Mouse (Mus musculus): Measurements from ENCODE around the gene Spock2. TPM values are rescaled to one million over a fixed set of nuclear protein-coding genes. Genes with fewer than 3 reads are reported as not detected.

The Spock2 gene
- polyA plus RNA-seq, 1 experiment: 1.7 TPM

GRCm38 (mm10) chr10:60095558-60095957, 10.5 kb upstream of the Spock2 start:
- no peaks in the 10 kb centered on the region for H3K4me1 ChIP-seq (ENCODE audit: control insufficient read depth, insufficient read depth, insufficient read length, low read length)
- no peak overlapping the region for H3K27ac ChIP-seq (replicated peaks; ENCODE audit: low read depth, low read length)
- H3K4me3 ChIP-seq (ENCODE audit: insufficient read depth, low read depth, low read length): no peak overlapping the region

- Histone ChIP-seq H3K4me3 (ENCODE audit: insufficient read depth, low read depth, low read length) (no peak overlapping the region), H3K4me1 (ENCODE audit: control insufficient read depth, insufficient read depth, insufficient read length, low read length) (no peaks in the 10 kb centered on the region), H3K27ac (replicated peaks; ENCODE audit: low read depth, low read length) (no peak overlapping the region)
Measured at GRCm38 (mm10) chr10:60096302-60096701, 9.7 kb upstream of the Spock2 start.

- Histone ChIP-seq H3K4me1 (ENCODE audit: control insufficient read depth, insufficient read depth, insufficient read length, low read length) (no peaks in the 10 kb centered on the region), H3K4me3 (ENCODE audit: insufficient read depth, low read depth, low read length) (no peak overlapping the region), H3K27ac (replicated peaks; ENCODE audit: low read depth, low read length) (no peak overlapping the region)
Measured at GRCm38 (mm10) chr10:60097146-60097545, 8.9 kb upstream of the Spock2 start.

GRCm38 (mm10) chr10:60097774-60098173, 8.2 kb upstream of the Spock2 start:
- Histone ChIP-seq H3K27ac (replicated peaks; ENCODE audit: low read depth, low read length) (no peak overlapping the region), H3K4me1 (ENCODE audit: control insufficient read depth, insufficient read depth, insufficient read length, low read length) (no peaks in the 10 kb centered on the region), H3K4me3 (ENCODE audit: insufficient read depth, low read depth, low read length) (no peak overlapping the region)

GRCm38 (mm10) chr10:60105391-60106145, 451 bp upstream of the Spock2 start:
- Histone ChIP-seq H3K4me3 (ENCODE audit: insufficient read depth, low read depth, low read length) (no peak overlapping the region), H3K4me1 (ENCODE audit: control insufficient read depth, insufficient read depth, insufficient read length, low read length) (no peaks in the 10 kb centered on the region; the same call in 1 of the 2 replicates), H3K27ac (replicated peaks; ENCODE audit: low read depth, low read length) (no peak overlapping the region)

- Histone ChIP-seq H3K4me1 (ENCODE audit: control insufficient read depth, insufficient read depth, insufficient read length, low read length) (no peaks in the 10 kb centered on the region; the same call in 1 of the 2 replicates), H3K4me3 (ENCODE audit: insufficient read depth, low read depth, low read length) (peak overlapping the region; percentile 53), H3K27ac (replicated peaks; ENCODE audit: low read depth, low read length) (no peak overlapping the region)
Measured at GRCm38 (mm10) chr10:60106531-60107186, 640 bp downstream of the Spock2 start.

- H3K27ac ChIP-seq (replicated peaks; ENCODE audit: low read depth, low read length): no peak overlapping the region
- H3K4me1 ChIP-seq (ENCODE audit: control insufficient read depth, insufficient read depth, insufficient read length, low read length): no peaks in the 10 kb centered on the region; the same call in 1 of the 2 replicates
- peak overlapping the region; percentile 53 for H3K4me3 ChIP-seq (ENCODE audit: insufficient read depth, low read depth, low read length)
Measured at GRCm38 (mm10) chr10:60107448-60107847, 1.4 kb downstream of the Spock2 start.

GRCm38 (mm10) chr10:60108321-60109111, 2.5 kb downstream of the Spock2 start:
- H3K4me3 ChIP-seq (ENCODE audit: insufficient read depth, low read depth, low read length): no peak overlapping the region
- H3K4me1 ChIP-seq (ENCODE audit: control insufficient read depth, insufficient read depth, insufficient read length, low read length): no peaks in the 10 kb centered on the region; the same call in 1 of the 2 replicates
- H3K27ac ChIP-seq (replicated peaks; ENCODE audit: low read depth, low read length): no peak overlapping the region

GRCm38 (mm10) chr10:60109336-60109735, 3.3 kb downstream of the Spock2 start:
- no peaks in the 10 kb centered on the region; the same call in 1 of the 2 replicates for H3K4me1 ChIP-seq (ENCODE audit: control insufficient read depth, insufficient read depth, insufficient read length, low read length)
- H3K4me3 ChIP-seq (ENCODE audit: insufficient read depth, low read depth, low read length): no peak overlapping the region
- no peak overlapping the region for H3K27ac ChIP-seq (replicated peaks; ENCODE audit: low read depth, low read length)

GRCm38 (mm10) chr10:60109989-60110388, 4.0 kb downstream of the Spock2 start:
- no peak overlapping the region for H3K4me3 ChIP-seq (ENCODE audit: insufficient read depth, low read depth, low read length)
- H3K4me1 ChIP-seq (ENCODE audit: control insufficient read depth, insufficient read depth, insufficient read length, low read length): no peaks in the 10 kb centered on the region; the same call in 1 of the 2 replicates
- H3K27ac ChIP-seq (replicated peaks; ENCODE audit: low read depth, low read length): no peak overlapping the region

GRCm38 (mm10) chr10:60110908-60111475, 5.0 kb downstream of the Spock2 start:
- no peak overlapping the region for H3K27ac ChIP-seq (replicated peaks; ENCODE audit: low read depth, low read length)
- H3K4me1 ChIP-seq (ENCODE audit: control insufficient read depth, insufficient read depth, insufficient read length, low read length): no peaks in the 10 kb centered on the region; the same call in 1 of the 2 replicates
- H3K4me3 ChIP-seq (ENCODE audit: insufficient read depth, low read depth, low read length): no peak overlapping the region

- Histone ChIP-seq H3K4me1 (ENCODE audit: control insufficient read depth, insufficient read depth, insufficient read length, low read length) (no peaks in the 10 kb centered on the region), H3K4me3 (ENCODE audit: insufficient read depth, low read depth, low read length) (no peak overlapping the region), H3K27ac (replicated peaks; ENCODE audit: low read depth, low read length) (no peak overlapping the region)
Measured at GRCm38 (mm10) chr10:60113965-60114690, 8.1 kb downstream of the Spock2 start.

- no peak overlapping the region for H3K27ac ChIP-seq (replicated peaks; ENCODE audit: low read depth, low read length)
- H3K4me3 ChIP-seq (ENCODE audit: insufficient read depth, low read depth, low read length): no peak overlapping the region
Measured at GRCm38 (mm10) chr10:60115345-60116185, 9.5 kb downstream of the Spock2 start.

GRCm38 (mm10) chr10:60116997-60117396, 11.0 kb downstream of the Spock2 start:
- H3K4me3 ChIP-seq (ENCODE audit: insufficient read depth, low read depth, low read length): no peak overlapping the region

More at GRCm38 (mm10) chr10:60115345-60116185, 9.5 kb downstream of the Spock2 start:
- no peaks in the 10 kb centered on the region for H3K4me1 ChIP-seq (ENCODE audit: control insufficient read depth, insufficient read depth, insufficient read length, low read length)

More at GRCm38 (mm10) chr10:60116997-60117396, 11.0 kb downstream of the Spock2 start:
- Histone ChIP-seq H3K4me1 (ENCODE audit: control insufficient read depth, insufficient read depth, insufficient read length, low read length) (no peaks in the 10 kb centered on the region), H3K27ac (replicated peaks; ENCODE audit: low read depth, low read length) (no peak overlapping the region)

All from brown adipose tissue, adult 24 weeks (tissue).